Mouse (Mus musculus): ENCODE measurements around the gene Olfr1396.

Gene Olfr1396

DNA sequence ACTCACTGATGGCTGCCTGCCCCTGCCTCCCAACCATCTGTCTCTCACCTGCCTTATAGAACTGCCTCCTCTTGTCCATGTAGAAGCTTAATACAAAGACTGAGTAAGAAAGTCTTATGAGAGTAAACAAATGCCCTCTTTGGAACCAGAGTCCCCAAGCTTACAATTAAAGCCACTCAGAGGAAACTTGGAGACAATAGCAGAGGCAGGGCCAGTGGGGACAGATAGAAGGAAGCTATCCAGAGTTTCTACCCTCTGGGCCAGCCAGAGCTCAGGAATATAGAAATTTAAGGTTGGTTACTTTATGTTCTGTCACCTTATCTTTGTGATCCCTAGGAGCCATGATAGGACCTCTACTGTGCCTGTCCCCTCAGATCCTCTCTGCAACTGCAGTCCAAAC is at the start of gene Olfr1396:
Gene Olfr1396, minus strand, starts transcription at position 101 of the 400 bp plus-strand sequence.
- no peaks in the 10 kb centered on the region for H3K36me3 ChIP-seq (ENCODE audit: control insufficient read depth, insufficient read depth, low read length, poor library complexity, severe bottlenecking)
- no peak for DNase-seq (ENCODE audit: low read depth, low spot score)
- no peaks in the 10 kb centered on the region for H3K27me3 ChIP-seq (ENCODE audit: control insufficient read depth, insufficient read depth, low read length, poor library complexity, severe bottlenecking)

DNA sequence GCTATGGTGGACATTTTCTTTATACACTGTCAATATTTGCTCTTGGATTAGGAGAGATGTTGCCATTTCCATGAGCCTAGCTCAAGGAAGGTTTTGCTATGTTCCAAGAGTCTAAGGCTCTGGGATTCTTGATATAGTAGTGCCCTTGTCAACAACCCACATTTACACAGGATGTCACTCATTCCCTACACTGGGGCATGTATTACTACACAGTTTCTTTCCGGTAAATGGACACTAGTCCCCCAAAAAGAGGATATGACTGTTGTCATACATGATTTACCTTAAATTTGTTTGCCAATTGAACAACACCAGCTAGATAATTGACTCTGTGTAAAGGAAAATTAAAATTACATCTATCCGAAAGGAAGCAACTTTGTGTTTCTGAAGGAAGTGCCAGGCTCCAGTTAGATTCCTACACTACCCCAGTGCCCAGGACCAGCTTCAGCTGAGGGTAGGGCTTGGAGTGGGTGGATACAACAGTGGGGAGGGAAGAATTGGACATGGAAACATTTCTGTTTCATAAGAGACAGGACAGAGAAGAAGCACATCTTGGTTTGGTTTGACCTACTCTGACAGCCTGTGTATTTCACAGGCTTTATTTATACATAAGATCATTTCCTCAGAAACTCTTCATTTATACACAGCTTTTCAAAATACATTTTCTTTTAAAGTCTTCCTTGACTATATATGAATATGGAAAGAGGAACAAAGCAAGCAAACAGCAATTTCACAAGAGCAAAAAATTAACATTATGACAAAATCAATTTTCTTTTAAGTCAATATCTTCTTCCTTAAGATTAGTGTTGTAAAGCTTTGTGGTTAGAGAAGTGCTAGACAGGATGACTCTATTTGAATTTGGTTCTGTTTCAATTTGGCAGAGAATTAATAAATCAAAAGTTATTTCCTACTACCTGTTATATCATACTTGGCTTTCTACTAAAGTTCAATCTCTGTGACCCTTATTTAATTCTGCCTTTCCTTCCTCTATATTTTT is 42.4 kb upstream of the Olfr1396 start:
- no peak for DNase-seq (ENCODE audit: low read depth, low spot score)
- H3K36me3 ChIP-seq (ENCODE audit: control insufficient read depth, insufficient read depth, low read length, poor library complexity, severe bottlenecking), result no peaks in the 10 kb centered on the region
- no peaks in the 10 kb centered on the region for H3K27me3 ChIP-seq (ENCODE audit: control insufficient read depth, insufficient read depth, low read length, poor library complexity, severe bottlenecking)

DNA sequence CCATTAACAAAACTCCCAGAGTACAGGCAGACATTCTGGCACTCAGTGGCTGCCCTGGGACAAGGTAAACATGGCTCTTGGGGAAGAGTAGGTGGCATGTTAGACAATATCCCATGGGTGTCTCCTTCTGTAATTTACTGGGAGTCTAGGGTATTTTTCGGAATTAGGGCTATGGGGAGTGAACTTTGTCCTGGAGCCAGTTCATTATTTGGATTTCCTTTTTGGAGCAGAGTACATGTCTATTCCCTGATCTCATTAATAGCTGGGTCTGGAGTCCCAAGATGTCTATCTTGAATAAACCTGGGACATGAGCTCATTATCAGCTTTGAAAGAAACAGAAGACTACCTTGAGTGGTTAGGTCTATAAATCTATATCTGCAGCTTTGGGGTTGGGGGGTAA is 39.4 kb upstream of the Olfr1396 start, which contains the start of gene Olfr1394:
Gene Olfr1394, plus strand, starts transcription at position 301 of the 400 bp plus-strand sequence.
- H3K36me3 ChIP-seq (ENCODE audit: control insufficient read depth, insufficient read depth, low read length, poor library complexity, severe bottlenecking), result no peaks in the 10 kb centered on the region
- H3K27me3 ChIP-seq (ENCODE audit: control insufficient read depth, insufficient read depth, low read length, poor library complexity, severe bottlenecking), result no peaks in the 10 kb centered on the region
- DNase-seq (ENCODE audit: low read depth, low spot score), result no peak

- Histone ChIP-seq H3K27me3 (ENCODE audit: control insufficient read depth, insufficient read depth, low read length, poor library complexity, severe bottlenecking) (no peaks in the 10 kb centered on the region), H3K36me3 (ENCODE audit: control insufficient read depth, insufficient read depth, low read length, poor library complexity, severe bottlenecking) (no peaks in the 10 kb centered on the region)
- DNase-seq (ENCODE audit: low read depth, low spot score), result no peak
Measured at GRCm38 (mm10) chr11:49141974-49142373, 27.3 kb upstream of the Olfr1396 start, which contains the start of gene Olfr1395. Gene Olfr1395, plus strand, starts transcription at chr11:49142274.

GRCm38 (mm10) chr11:49124169-49124568 is 9.5 kb upstream of the Olfr1396 start:
- no peaks in the 10 kb centered on the region for H3K27me3 ChIP-seq (ENCODE audit: control insufficient read depth, insufficient read depth, low read length, poor library complexity, severe bottlenecking)
- DNase-seq (ENCODE audit: low read depth, low spot score), result no peak
- no peaks in the 10 kb centered on the region for H3K36me3 ChIP-seq (ENCODE audit: control insufficient read depth, insufficient read depth, low read length, poor library complexity, severe bottlenecking)

DNA sequence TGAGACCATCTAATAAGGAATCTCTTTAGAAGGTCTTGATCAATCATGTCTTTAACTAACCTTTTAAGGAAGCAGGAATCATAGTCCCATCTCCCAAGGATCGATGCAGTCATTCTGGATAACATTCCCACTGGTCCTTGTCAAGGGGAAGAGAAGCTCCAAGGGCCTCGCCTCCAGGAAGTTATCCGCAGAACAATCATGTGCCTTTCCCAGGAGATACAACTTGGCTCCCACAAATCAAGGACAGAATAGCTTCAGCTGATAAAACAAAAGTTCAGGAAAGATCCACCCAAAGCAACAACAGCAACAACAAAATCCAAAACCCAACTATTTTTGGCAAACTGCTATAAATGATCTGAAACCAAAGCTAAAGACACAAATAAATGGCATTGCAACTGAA is 5.0 kb upstream of the Olfr1396 start:
- DNase-seq (ENCODE audit: low read depth, low spot score), result no peak
- no peaks in the 10 kb centered on the region for H3K36me3 ChIP-seq (ENCODE audit: control insufficient read depth, insufficient read depth, low read length, poor library complexity, severe bottlenecking)
- H3K27me3 ChIP-seq (ENCODE audit: control insufficient read depth, insufficient read depth, low read length, poor library complexity, severe bottlenecking), result no peaks in the 10 kb centered on the region

DNA sequence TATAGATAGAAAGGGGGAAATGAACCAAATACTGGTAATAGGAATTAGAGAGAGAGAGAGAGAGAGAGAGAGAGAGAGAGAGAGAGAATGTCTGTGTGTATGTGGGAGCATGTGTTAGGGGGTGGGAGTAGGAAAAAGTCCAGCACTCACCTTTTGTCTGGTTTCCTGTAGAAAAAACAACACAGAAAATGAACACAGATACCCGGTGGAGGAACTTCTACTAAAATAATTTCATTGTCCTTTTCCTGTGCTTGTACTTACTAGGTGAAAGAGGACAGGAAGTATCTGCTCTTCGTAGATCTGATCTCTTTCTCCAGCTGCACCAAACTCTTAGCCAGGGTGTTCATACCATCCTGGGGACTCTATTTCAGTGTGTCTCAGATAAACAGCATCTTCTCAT is 516 bp downstream of the Olfr1396 start:
- DNase-seq (ENCODE audit: low read depth, low spot score), result no peak
- Histone ChIP-seq H3K36me3 (ENCODE audit: control insufficient read depth, insufficient read depth, low read length, poor library complexity, severe bottlenecking) (no peaks in the 10 kb centered on the region), H3K27me3 (ENCODE audit: control insufficient read depth, insufficient read depth, low read length, poor library complexity, severe bottlenecking) (no peaks in the 10 kb centered on the region)

DNA sequence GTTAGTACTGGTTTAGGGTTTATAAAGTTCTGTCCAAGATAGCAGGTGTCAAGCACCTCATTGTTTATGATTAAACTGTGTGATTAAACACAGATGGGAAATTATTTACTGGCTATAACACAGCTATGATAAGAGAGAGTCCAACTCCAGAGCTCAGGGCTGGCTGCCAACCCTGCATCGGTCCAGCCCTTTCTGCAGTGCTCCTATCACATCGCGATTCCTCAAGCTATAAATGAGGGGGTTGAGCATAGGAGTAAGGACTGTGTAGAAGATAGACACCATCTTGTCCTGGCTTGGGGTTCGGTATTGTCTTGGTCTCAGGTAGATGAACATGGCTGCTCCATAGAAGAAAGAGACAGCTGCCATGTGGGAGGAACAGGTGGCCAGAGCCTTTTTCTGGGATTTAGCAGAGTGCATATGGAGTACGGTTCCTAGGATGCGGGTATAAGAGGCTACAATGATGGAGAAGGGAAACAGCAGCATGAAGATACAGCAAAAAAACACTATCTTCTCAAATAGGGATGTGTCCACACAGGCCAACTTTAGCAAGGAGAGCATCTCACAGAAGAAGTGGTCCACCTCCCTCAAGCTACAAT is 2.0 kb downstream of the Olfr1396 start:
- Histone ChIP-seq H3K36me3 (ENCODE audit: control insufficient read depth, insufficient read depth, low read length, poor library complexity, severe bottlenecking) (no peaks in the 10 kb centered on the region), H3K27me3 (ENCODE audit: control insufficient read depth, insufficient read depth, low read length, poor library complexity, severe bottlenecking) (no peaks in the 10 kb centered on the region)
- DNase-seq (ENCODE audit: low read depth, low spot score), result no peak

- no peaks in the 10 kb centered on the region for H3K36me3 ChIP-seq (ENCODE audit: control insufficient read depth, insufficient read depth, low read length, poor library complexity, severe bottlenecking)
- H3K27me3 ChIP-seq (ENCODE audit: control insufficient read depth, insufficient read depth, low read length, poor library complexity, severe bottlenecking), result no peaks in the 10 kb centered on the region
- DNase-seq (ENCODE audit: low read depth, low spot score), result no peak
Measured at GRCm38 (mm10) chr11:49111000-49111399, 3.7 kb downstream of the Olfr1396 start.

GRCm38 (mm10) chr11:49108833-49109232 is 5.8 kb downstream of the Olfr1396 start:
- peak; percentile 79 for DNase-seq (ENCODE audit: low read depth, low spot score)
- H3K27me3 ChIP-seq (ENCODE audit: control insufficient read depth, insufficient read depth, low read length, poor library complexity, severe bottlenecking), result no peaks in the 10 kb centered on the region
- H3K36me3 ChIP-seq (ENCODE audit: control insufficient read depth, insufficient read depth, low read length, poor library complexity, severe bottlenecking), result no peaks in the 10 kb centered on the region

GRCm38 (mm10) chr11:49107650-49108537 is 6.8 kb downstream of the Olfr1396 start:
- Histone ChIP-seq H3K27me3 (ENCODE audit: control insufficient read depth, insufficient read depth, low read length, poor library complexity, severe bottlenecking) (no peaks in the 10 kb centered on the region), H3K36me3 (ENCODE audit: control insufficient read depth, insufficient read depth, low read length, poor library complexity, severe bottlenecking) (no peaks in the 10 kb centered on the region)
- DNase-seq (ENCODE audit: low read depth, low spot score), result no peak

DNA sequence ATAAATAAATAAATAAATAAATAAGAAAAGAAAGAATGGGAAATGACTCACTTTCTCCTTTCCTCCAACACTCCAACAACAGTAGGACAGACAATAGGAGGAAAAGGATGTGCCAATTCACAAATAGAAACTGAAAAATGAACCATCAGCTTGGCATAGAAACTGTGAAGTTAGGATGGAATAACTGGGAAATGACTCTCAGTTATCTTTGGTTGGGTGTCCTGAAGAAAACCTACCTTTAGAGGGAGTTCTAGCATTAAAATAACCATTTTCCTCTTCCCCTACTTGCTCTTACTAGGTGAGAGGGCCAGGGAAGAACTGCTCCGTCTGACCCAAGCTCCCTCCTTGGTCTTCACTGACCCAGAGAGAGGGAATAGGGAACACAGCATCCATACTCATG is 8.9 kb downstream of the Olfr1396 start:
- no peak for DNase-seq (ENCODE audit: low read depth, low spot score)
- Histone ChIP-seq H3K27me3 (ENCODE audit: control insufficient read depth, insufficient read depth, low read length, poor library complexity, severe bottlenecking) (no peaks in the 10 kb centered on the region), H3K36me3 (ENCODE audit: control insufficient read depth, insufficient read depth, low read length, poor library complexity, severe bottlenecking) (no peaks in the 10 kb centered on the region)

GRCm38 (mm10) chr11:49103047-49103693 is 11.5 kb downstream of the Olfr1396 start:
- H3K36me3 ChIP-seq (ENCODE audit: control insufficient read depth, insufficient read depth, low read length, poor library complexity, severe bottlenecking), result no peaks in the 10 kb centered on the region
- H3K27me3 ChIP-seq (ENCODE audit: control insufficient read depth, insufficient read depth, low read length, poor library complexity, severe bottlenecking), result no peaks in the 10 kb centered on the region
- DNase-seq (ENCODE audit: low read depth, low spot score), result peak; percentile 93

DNA sequence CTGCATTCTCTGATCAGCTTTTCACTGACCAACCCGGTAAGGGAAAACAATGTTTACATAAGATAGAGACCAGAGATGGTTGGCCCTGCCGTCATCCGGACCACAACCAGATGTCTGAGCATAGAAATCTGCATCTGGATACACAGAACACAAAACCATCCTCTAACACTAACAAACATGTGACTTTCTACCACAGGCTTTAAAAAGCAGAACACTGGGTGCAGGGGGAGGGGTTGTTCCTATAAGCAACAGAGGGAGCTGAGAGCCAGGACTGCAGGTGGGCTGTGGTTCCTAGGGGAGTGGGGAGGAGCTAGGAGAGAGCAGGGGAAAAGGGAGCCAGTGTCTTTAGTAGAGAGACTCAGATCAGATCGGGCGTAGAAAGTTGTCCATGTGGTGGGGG is 13.2 kb downstream of the Olfr1396 start:
- Histone ChIP-seq H3K36me3 (ENCODE audit: control insufficient read depth, insufficient read depth, low read length, poor library complexity, severe bottlenecking) (no peaks in the 10 kb centered on the region), H3K27me3 (ENCODE audit: control insufficient read depth, insufficient read depth, low read length, poor library complexity, severe bottlenecking) (no peaks in the 10 kb centered on the region)
- DNase-seq (ENCODE audit: low read depth, low spot score), result peak; percentile 57
